Mouse (Mus musculus) ES-E14 (cell line): ENCODE results near the gene Igfals.

Source experiments
- CHD2 ChIP-seq: IDR thresholded peaks from 2 replicates; pipeline ENCODE4 v1.6.1; 2014; ENCODE audit warnings: mild to moderate bottlenecking, low read depth, low read length, inconsistent platforms
- HCFC1 ChIP-seq: IDR thresholded peaks from 2 replicates; pipeline ENCODE4 v1.6.1; 2012; ENCODE audit warnings: low read length, inconsistent platforms, borderline replicate concordance; ENCODE audit not compliant: insufficient read depth
- MAFK ChIP-seq: IDR thresholded peaks from 2 replicates; pipeline ENCODE4 v1.6.1; 2014; ENCODE audit warnings: mild to moderate bottlenecking, low read depth, low read length, inconsistent platforms; ENCODE audit not compliant: insufficient read depth
- ZC3H11A ChIP-seq: IDR thresholded peaks from 2 replicates; pipeline ENCODE4 v1.6.1; 2012; ENCODE audit warnings: low read depth, mild to moderate bottlenecking, inconsistent platforms, low read length, borderline replicate concordance
- ZNF384 ChIP-seq: IDR thresholded peaks from 2 replicates; pipeline ENCODE4 v1.6.1; 2012; ENCODE audit warnings: low read depth, low read length, inconsistent platforms

- no peak for TF ChIP-seq CHD2
- TF ChIP-seq MAFK = no peak
- no peak for TF ChIP-seq HCFC1
- TF ChIP-seq ZNF384 = no peak
- TF ChIP-seq ZC3H11A = no peak
These were observed 14.2 kb upstream of the Igfals start for GRCm38 (mm10) chr17:24851381-24852125.
